Mouse (Mus musculus) liver, postnatal 0 days (tissue): Measurements from ENCODE around the gene Mrps22. TPM values are rescaled to one million over a fixed set of nuclear protein-coding genes. Genes with fewer than 3 reads are reported as not detected.

Source experiments
- ATAC-seq: fragments of 200-750 bp; cut with Nextera tagmentation; 2 replicates; pipeline ENCODE4 v1.8.0; 2017; ENCODE audit warnings: mild to moderate bottlenecking, moderate library complexity
- DNase-seq: peaks from one replicate; pipeline ENCODE4 v3.0.0-alpha.2; 2016
- H3K27ac ChIP-seq: fragments of 300-500 bp; sonication (generic); 2 replicates; pipeline ENCODE4 v1.5.1; 2014; ENCODE audit warnings: antibody characterized with exemption, moderate library complexity, mild to moderate bottlenecking, low read depth
- H3K27me3 ChIP-seq: fragments of 300-500 bp; sonication (generic); 2 replicates; pipeline ENCODE4 v1.6.1; 2014; ENCODE audit warnings: low read length, control low read depth, mixed read lengths; ENCODE audit not compliant: insufficient read depth
- H3K36me3 ChIP-seq: fragments of 300-500 bp; sonication (generic); replicated peaks from 2 replicates; pipeline ENCODE4 v1.6.1; 2014; ENCODE audit warnings: mild to moderate bottlenecking, control low read depth, low read length, moderate library complexity, mixed read lengths; ENCODE audit not compliant: insufficient read depth
- H3K4me1 ChIP-seq: fragments of 300-500 bp; sonication (generic); 2 replicates; pipeline ENCODE4 v1.6.1; 2014; ENCODE audit warnings: antibody characterized with exemption, mild to moderate bottlenecking, control low read depth; ENCODE audit not compliant: insufficient read depth
- H3K4me2 ChIP-seq: fragments of 300-500 bp; sonication (generic); 2 replicates; pipeline ENCODE4 v1.6.1; 2014; ENCODE audit warnings: low read depth, mild to moderate bottlenecking, low read length, moderate library complexity, mixed read lengths
- H3K4me3 ChIP-seq: fragments of 300-500 bp; sonication (generic); 2 replicates; pipeline ENCODE4 v1.5.1; 2014; ENCODE audit warnings: low read depth, low read length
- H3K9ac ChIP-seq: fragments of 300-500 bp; sonication (generic); replicated peaks from 2 replicates; pipeline ENCODE4 v1.6.1; 2014; ENCODE audit warnings: mild to moderate bottlenecking, moderate library complexity
- H3K9me3 ChIP-seq: fragments of 300-500 bp; sonication (generic); 2 replicates; pipeline ENCODE4 v1.6.1; 2016; ENCODE audit warnings: mild to moderate bottlenecking, control low read depth, low read length, mixed read lengths
- CTCF ChIP-seq: sonication (generic); IDR thresholded peaks from 2 replicates; pipeline ENCODE4 v1.5.1; 2016; ENCODE audit warnings: antibody characterized with exemption, low read depth
- EP300 ChIP-seq: IDR thresholded peaks from 2 replicates; pipeline ENCODE4 v1.6.1; 2016; ENCODE audit warnings: antibody characterized with exemption, low read depth, mild to moderate bottlenecking
- WGBS: fragments of 180-500 bp; shearing (Covaris S2); extraction: QIAGEN DNeasy Blood & Tissue Kit; methylation state at CpG from one replicate; pipeline ENCODE4 v1.1.7; 2014; ENCODE audit not compliant: insufficient replicate concordance; 5-methylcytosine and 5-hydroxymethylcytosine counted together
- polyA plus RNA-seq: library from polyadenylated mRNA; unstranded; fragments of >200 nt; fragmentation: Nextera tagmentation; extraction: Ambion mirVana; gene quantifications from 2 replicates; pipeline ENCODE4 v1.2.1, GENCODE M21; 2015

The Mrps22 gene
- polyA plus RNA-seq, 1 experiment from 2014 or later, result 26.0 TPM

DNA sequence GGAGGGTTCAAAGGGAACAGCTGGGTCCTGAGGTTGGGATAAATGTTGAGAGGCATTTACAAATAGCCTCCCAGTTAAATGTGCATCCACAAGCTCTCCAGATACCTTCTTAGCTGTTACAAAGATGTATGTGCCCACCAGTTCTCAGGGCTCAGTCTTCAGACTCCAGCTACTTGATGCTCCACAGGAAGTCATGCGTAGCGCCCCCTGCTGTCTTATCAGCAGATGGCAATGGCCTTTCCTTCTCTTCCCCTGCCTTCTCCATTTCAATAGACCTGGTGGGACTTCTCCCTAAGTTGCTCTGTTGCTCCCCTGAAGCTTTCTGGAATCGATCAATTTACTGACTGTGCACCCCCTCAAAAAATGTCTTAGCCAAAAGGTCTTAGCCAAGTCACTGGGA, 27.0 kb upstream of the Mrps22 start:
- DNase-seq, result peak; percentile 29
- Histone ChIP-seq H3K9me3 (no peaks in the 10 kb centered on the region), H3K27ac (no peak overlapping the region), H3K27me3 (no peaks in the 10 kb centered on the region; the same call in 1 of the 2 replicates), H3K4me1 (no peaks in the 10 kb centered on the region), H3K4me3 (no peak overlapping the region), H3K36me3 (no peaks in the 10 kb centered on the region), H3K4me2 (no peak overlapping the region), H3K9ac (no peak overlapping the region)
- 26% methylated on average over 3 of the region's 3 CpGs for WGBS
- TF ChIP-seq EP300, result no peak
- TF ChIP-seq CTCF, result peak; percentile 60
- no peak for ATAC-seq

DNA sequence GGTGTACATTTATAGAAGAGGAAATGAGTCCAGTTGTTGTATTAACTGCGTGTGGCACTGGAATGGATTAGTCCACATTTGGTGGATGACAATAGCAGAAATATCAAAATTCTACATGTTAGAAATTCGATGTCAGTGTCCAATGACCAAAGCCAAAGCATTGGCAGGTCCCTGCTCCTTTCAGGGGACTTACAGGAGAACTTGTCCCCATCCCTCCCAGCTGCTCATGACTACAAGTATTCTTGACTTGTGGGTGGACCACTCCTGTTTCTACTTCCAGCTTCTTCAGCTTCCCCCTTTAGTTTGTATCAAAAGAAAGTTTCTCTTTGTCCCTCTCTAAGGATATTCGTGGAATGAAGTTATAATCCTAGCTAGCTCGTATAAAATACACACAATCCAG, 3.4 kb upstream of the Mrps22 start:
- Histone ChIP-seq H3K27me3 (no peaks in the 10 kb centered on the region), H3K4me2 (no peak overlapping the region), H3K4me1 (peaks cover 11% of the 10 kb centered on the region; the same call in 1 of the 2 replicates), H3K4me3 (no peak overlapping the region), H3K36me3 (no peaks in the 10 kb centered on the region), H3K9ac (no peak overlapping the region), H3K9me3 (no peaks in the 10 kb centered on the region), H3K27ac (no peak overlapping the region)
- TF ChIP-seq CTCF, result no peak
- TF ChIP-seq EP300, result no peak
- 59% methylated on average over 4 of the region's 4 CpGs for WGBS
- DNase-seq, result no peak
- ATAC-seq, result no peak

DNA sequence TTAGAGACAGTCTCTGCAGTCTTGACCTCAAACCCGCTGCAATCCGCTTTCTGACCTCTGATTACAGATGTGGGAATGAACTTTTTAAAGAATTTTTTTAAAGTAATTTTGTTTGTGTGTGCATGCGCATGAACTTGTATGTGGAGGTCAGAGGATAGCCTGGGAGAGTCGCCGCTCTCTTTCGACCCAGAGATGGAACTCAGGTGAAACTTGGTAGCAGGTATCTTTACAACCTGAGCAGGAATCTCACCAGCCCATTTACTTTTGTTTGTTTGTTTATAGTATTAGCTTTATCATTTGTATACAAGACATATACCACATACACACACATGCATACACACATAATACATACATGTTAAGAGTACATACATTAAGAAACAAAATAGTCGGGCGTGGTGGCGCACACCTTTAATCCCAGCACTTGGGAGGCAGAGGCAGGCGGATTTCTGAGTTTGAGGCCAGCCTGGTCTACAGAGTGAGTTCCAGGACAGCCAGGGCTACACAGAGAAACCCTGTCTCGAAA, 438 bp upstream of the Mrps22 start:
- DNase-seq, result no peak
- H3K4me3 ChIP-seq, result peak overlapping the region; percentile 93
- peak overlapping the region; percentile 87; the same call in 1 of the 2 replicates for H3K9ac ChIP-seq

DNA sequence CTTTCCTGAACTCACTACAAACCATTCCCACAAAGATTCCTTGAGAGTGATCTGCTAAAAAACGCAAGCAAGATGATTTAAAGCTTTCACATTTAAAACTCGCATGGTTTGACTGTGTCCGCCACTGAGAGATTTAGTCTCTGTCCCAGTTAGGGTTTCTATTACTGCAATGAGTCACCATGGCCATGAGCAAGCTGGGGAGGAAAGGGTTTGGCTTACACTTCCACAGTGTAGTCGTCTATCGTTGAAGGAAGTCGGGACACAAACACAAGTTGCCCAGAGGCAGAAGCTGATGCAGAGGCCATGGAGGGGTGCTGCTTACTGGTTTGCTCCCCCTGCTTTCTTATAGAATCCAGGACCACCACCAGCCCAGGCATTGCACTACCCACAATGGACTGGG, 1.4 kb downstream of the Mrps22 start:
- Histone ChIP-seq H3K27me3 (no peaks in the 10 kb centered on the region), H3K9ac (no peak overlapping the region), H3K9me3 (no peaks in the 10 kb centered on the region), H3K4me1 (peaks cover 12% of the 10 kb centered on the region; the same call in 1 of the 2 replicates), H3K4me3 (peak overlapping the region; percentile 93; the same call in 1 of the 2 replicates), H3K36me3 (peaks cover 27% of the 10 kb centered on the region), H3K27ac (no peak overlapping the region), H3K4me2 (peak overlapping the region; percentile 88)
- TF ChIP-seq EP300 (no peak), CTCF (no peak)
- ATAC-seq (no peak), DNase-seq (no peak)
- WGBS, result 70% methylated on average over 6 of the region's 6 CpGs

More for the DNA sequence above, 438 bp upstream of the Mrps22 start:
- H3K4me2 ChIP-seq, result peak overlapping the region; percentile 88
- H3K9me3 ChIP-seq, result no peaks in the 10 kb centered on the region
- H3K27me3 ChIP-seq, result no peaks in the 10 kb centered on the region
- peaks cover 12% of the 10 kb centered on the region; the same call in 1 of the 2 replicates for H3K4me1 ChIP-seq
- peaks cover 15% of the 10 kb centered on the region for H3K36me3 ChIP-seq
- TF ChIP-seq CTCF, result no peak
- TF ChIP-seq EP300, result no peak
- 48% methylated on average over 11 of the region's 11 CpGs for WGBS
- peak; percentile 6 for ATAC-seq
- no peak overlapping the region for H3K27ac ChIP-seq

DNA sequence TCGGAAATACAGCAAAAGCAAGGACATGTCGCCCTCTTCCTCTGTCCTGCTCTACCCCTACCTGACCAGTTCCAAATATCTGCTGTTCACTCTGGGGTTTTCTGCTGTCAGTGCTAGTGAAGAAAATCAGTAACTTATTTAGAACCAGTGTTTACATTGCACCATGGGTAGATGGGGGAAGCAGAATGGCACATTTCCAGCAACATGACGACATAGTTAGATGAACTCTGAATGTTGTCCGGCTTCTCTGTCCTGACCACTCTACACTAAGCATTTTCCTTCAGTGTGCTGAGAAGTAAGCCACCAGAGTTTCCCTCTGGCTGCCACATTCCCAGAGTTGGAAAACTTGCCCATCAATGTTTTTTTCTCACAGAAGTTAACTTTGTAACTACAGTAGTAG, 17.6 kb downstream of the Mrps22 start:
- H3K27ac ChIP-seq, result peak overlapping the region; percentile 78
- H3K9me3 ChIP-seq, result no peaks in the 10 kb centered on the region
- H3K4me3 ChIP-seq, result no peak overlapping the region
- H3K4me1 ChIP-seq, result no peaks in the 10 kb centered on the region
- no peak overlapping the region for H3K9ac ChIP-seq
- H3K27me3 ChIP-seq, result no peaks in the 10 kb centered on the region
- DNase-seq (peak; percentile 59), ATAC-seq (peak; percentile 98)
- no peak for TF ChIP-seq EP300
- TF ChIP-seq CTCF, result no peak
- peaks cover 81% of the 10 kb centered on the region for H3K36me3 ChIP-seq
- H3K4me2 ChIP-seq, result no peak overlapping the region
- 66% methylated on average over 4 of the region's 4 CpGs for WGBS

DNA sequence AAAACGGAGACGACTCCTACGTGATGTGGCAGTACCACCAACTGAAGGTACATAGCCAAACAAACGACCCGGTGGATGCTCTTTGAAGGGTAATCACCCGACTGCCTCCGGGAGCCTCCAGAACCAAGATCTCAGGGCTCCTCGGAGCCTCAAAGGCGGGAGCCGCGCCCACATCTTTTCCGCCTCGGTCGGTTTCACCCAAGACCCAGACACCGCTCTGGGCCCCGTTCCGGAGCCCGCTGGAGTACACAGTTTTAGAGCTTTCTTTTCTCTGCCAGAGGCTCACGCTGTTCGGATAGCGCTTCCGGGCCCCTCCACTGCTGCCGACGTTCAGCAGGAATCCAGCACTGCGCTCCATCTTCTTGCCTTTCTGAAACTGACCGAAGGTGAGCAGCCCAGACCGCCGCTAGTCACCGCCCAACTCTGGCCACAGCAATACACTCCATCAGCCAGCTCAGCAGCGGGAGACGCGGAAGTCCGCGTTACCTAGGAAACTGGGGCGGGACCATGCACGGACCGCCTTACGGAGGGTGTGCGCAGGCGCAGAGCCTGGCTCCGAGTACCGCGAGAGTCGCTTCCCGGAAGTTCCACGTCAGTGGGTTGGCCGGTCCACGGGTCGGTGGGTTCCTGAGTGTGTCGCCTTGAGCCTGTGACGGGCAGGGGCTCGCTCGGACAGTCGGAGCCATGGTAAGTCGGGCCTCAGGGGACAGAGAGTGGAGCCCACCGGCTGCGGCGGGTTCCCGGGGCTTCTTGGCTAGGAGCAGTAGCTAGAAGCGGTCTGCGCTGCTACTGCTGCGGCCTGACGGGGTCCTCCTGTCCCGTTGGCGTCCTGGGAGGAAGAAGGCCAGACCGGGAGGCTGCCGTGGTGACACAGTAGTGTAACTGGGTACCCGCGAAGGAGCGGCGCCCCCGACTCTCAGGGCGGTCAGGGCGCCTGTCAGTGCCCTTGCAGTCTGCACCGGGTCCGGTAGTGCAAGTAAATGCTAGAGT, 38.0 kb downstream of the Mrps22 start, which contains the start of gene Copb2:
Gene Copb2, plus strand, starts transcription at position 585 of the 990 bp plus-strand sequence.
- H3K4me2 ChIP-seq, result peak within 1 kb of the TSS; percentile 93
- H3K27me3 ChIP-seq, result no peaks in the 10 kb centered on the region
- peaks cover 7% of the 10 kb centered on the region for H3K36me3 ChIP-seq
- ATAC-seq, result peak; percentile 98
- H3K9me3 ChIP-seq, result no peaks in the 10 kb centered on the region
- peak within 1 kb of the TSS; percentile 97 for H3K9ac ChIP-seq
- peak within 1 kb of the TSS; percentile 98 for H3K4me3 ChIP-seq
- H3K27ac ChIP-seq, result peak within 1 kb of the TSS; percentile 89
- peak; percentile 100 for DNase-seq
- H3K4me1 ChIP-seq, result peaks cover 20% of the 10 kb centered on the region
- TF ChIP-seq CTCF, result 0 out of 2 replicates have a peak, but pooled peaks have one; percentile 2
- TF ChIP-seq EP300, result no peak
- WGBS, result under 1% methylated on average over 76 of the region's 76 CpGs
